Mouse (Mus musculus) hindbrain, embryonic 10.5 days (tissue): Measurements from ENCODE around the gene Serinc3. TPM values are rescaled to one million over a fixed set of nuclear protein-coding genes. Genes with fewer than 3 reads are reported as not detected.
A peak's percentile ranks its signal among the peaks of the same experiment; 100 is the strongest.

Experiments used
- DNase-seq: peaks from one replicate; pipeline ENCODE4 v3.0.0-alpha.2; 2017; ENCODE audit warnings: low spot score
- H3K27ac ChIP-seq: fragments of 300-500 bp; sonication (generic); 2 replicates; pipeline ENCODE4 v1.5.1; 2016; ENCODE audit warnings: mild to moderate bottlenecking, moderate library complexity
- H3K27me3 ChIP-seq: fragments of 300-500 bp; sonication (generic); 2 replicates; pipeline ENCODE4 v1.6.1; 2016; ENCODE audit warnings: mild to moderate bottlenecking; ENCODE audit not compliant: poor library complexity, insufficient read depth, severe bottlenecking
- H3K36me3 ChIP-seq: fragments of 300-500 bp; sonication (generic); 2 replicates; pipeline ENCODE4 v1.6.1; 2016; ENCODE audit warnings: mild to moderate bottlenecking, moderate library complexity
- H3K4me1 ChIP-seq: fragments of 300-500 bp; sonication (generic); replicated peaks from 2 replicates; pipeline ENCODE4 v1.6.1; 2016; ENCODE audit warnings: mild to moderate bottlenecking
- H3K4me3 ChIP-seq: fragments of 300-500 bp; sonication (generic); 2 replicates; pipeline ENCODE4 v1.5.1; 2016; ENCODE audit warnings: mild to moderate bottlenecking, moderate library complexity
- H3K9me3 ChIP-seq: fragments of 300-500 bp; sonication (generic); 2 replicates; pipeline ENCODE4 v1.6.1; 2016; ENCODE audit warnings: mild to moderate bottlenecking, moderate library complexity
- WGBS: fragments of 180-500 bp; shearing (Covaris S2); methylation state at CpG from one replicate; pipeline ENCODE4 v1.1.7; 2016; 5-methylcytosine and 5-hydroxymethylcytosine counted together
- polyA plus RNA-seq: library from polyadenylated mRNA; unstranded; fragments of >200 nt; fragmentation: Nextera tagmentation; extraction: Ambion mirVana; gene quantifications from 2 replicates; pipeline ENCODE4 v1.2.1, GENCODE M21; 2016

The Serinc3 gene
- polyA plus RNA-seq, 1 experiment from 2014 or later: 25.6 TPM

GRCm38 (mm10) chr2:163613990-163614389 is 30.9 kb downstream of the Serinc3 start:
- Histone ChIP-seq H3K27me3 (no peaks in the 10 kb centered on the region), H3K4me3 (no peak overlapping the region), H3K27ac (no peak overlapping the region), H3K36me3 (peaks cover 94% of the 10 kb centered on the region), H3K4me1 (no peaks in the 10 kb centered on the region), H3K9me3 (no peaks in the 10 kb centered on the region; the same call in 1 of the 2 replicates)
- WGBS: 91% methylated on average over 4 of the region's 4 CpGs
- DNase-seq: no peak

- 96% methylated on average over 5 of the region's 5 CpGs for WGBS
- Histone ChIP-seq H3K27me3 (no peaks in the 10 kb centered on the region), H3K9me3 (no peaks in the 10 kb centered on the region; the same call in 1 of the 2 replicates), H3K4me1 (no peaks in the 10 kb centered on the region), H3K4me3 (no peak overlapping the region), H3K27ac (no peak overlapping the region), H3K36me3 (peaks cover 86% of the 10 kb centered on the region)
- DNase-seq: no peak
Measured at GRCm38 (mm10) chr2:163613206-163613605, 31.7 kb downstream of the Serinc3 start.

GRCm38 (mm10) chr2:163611176-163611575 is 33.8 kb downstream of the Serinc3 start:
- Histone ChIP-seq H3K27ac (no peak overlapping the region), H3K27me3 (no peaks in the 10 kb centered on the region), H3K9me3 (no peaks in the 10 kb centered on the region; the same call in 1 of the 2 replicates), H3K4me1 (no peaks in the 10 kb centered on the region), H3K4me3 (no peak overlapping the region), H3K36me3 (peaks cover 78% of the 10 kb centered on the region)
- no peak for DNase-seq
- 75% methylated on average over 9 of the region's 9 CpGs for WGBS

GRCm38 (mm10) chr2:163609281-163609975 is 35.5 kb downstream of the Serinc3 start:
- H3K9me3 ChIP-seq: no peaks in the 10 kb centered on the region; the same call in 1 of the 2 replicates
- no peak overlapping the region for H3K27ac ChIP-seq
- peaks cover 60% of the 10 kb centered on the region for H3K36me3 ChIP-seq
- DNase-seq: no peak
- no peak overlapping the region for H3K4me3 ChIP-seq
- 89% methylated on average over 12 of the region's 12 CpGs for WGBS
- no peaks in the 10 kb centered on the region for H3K4me1 ChIP-seq
- no peaks in the 10 kb centered on the region for H3K27me3 ChIP-seq

GRCm38 (mm10) chr2:163608008-163608407 is 36.9 kb downstream of the Serinc3 start:
- H3K27ac ChIP-seq: no peak overlapping the region
- 88% methylated on average over 7 of the region's 7 CpGs for WGBS
- H3K4me3 ChIP-seq: no peak overlapping the region
- peaks cover 5% of the 10 kb centered on the region for H3K4me1 ChIP-seq
- H3K9me3 ChIP-seq: no peaks in the 10 kb centered on the region
- DNase-seq: no peak
- peaks cover 46% of the 10 kb centered on the region for H3K36me3 ChIP-seq
- H3K27me3 ChIP-seq: no peaks in the 10 kb centered on the region

GRCm38 (mm10) chr2:163606161-163606560 is 38.8 kb downstream of the Serinc3 start:
- WGBS: 89% methylated on average over 7 of the region's 7 CpGs
- no peaks in the 10 kb centered on the region for H3K27me3 ChIP-seq
- peaks cover 16% of the 10 kb centered on the region for H3K4me1 ChIP-seq
- peaks cover 30% of the 10 kb centered on the region for H3K36me3 ChIP-seq
- H3K4me3 ChIP-seq: no peak overlapping the region
- DNase-seq: no peak
- no peaks in the 10 kb centered on the region for H3K9me3 ChIP-seq
- no peak overlapping the region for H3K27ac ChIP-seq

GRCm38 (mm10) chr2:163602101-163602971 is 42.6 kb downstream of the Serinc3 start, which contains the start of gene Ttpal:
Gene Ttpal (plus strand): TSS chr2:163602314.
- whole genome bisulfite sequencing: 1% methylated on average over 57 of the region's 57 CpGs
- Histone ChIP-seq H3K27ac (peak within 1 kb of the TSS; percentile 99), H3K36me3 (peaks cover 3% of the 10 kb centered on the region; the same call in 1 of the 2 replicates), H3K4me3 (peak within 1 kb of the TSS; percentile 93), H3K9me3 (no peaks in the 10 kb centered on the region), H3K4me1 (peaks cover 16% of the 10 kb centered on the region), H3K27me3 (no peaks in the 10 kb centered on the region)
- peak; percentile 90 for DNase-seq

- Histone ChIP-seq H3K4me3 (peak overlapping the region; percentile 93), H3K27me3 (no peaks in the 10 kb centered on the region), H3K36me3 (no peaks in the 10 kb centered on the region), H3K27ac (0 out of 2 replicates have a peak overlapping the region, but pooled peaks have one; percentile 42), H3K9me3 (no peaks in the 10 kb centered on the region), H3K4me1 (peaks cover 16% of the 10 kb centered on the region)
- 80% methylated on average over 7 of the region's 7 CpGs for WGBS
- DNase-seq: no peak
Measured at GRCm38 (mm10) chr2:163601712-163602100, 43.2 kb downstream of the Serinc3 start.

GRCm38 (mm10) chr2:163601066-163601465 is 43.9 kb downstream of the Serinc3 start:
- WGBS: 90% methylated on average over 7 of the region's 7 CpGs
- no peak for DNase-seq
- H3K27me3 ChIP-seq: no peaks in the 10 kb centered on the region
- no peak overlapping the region for H3K27ac ChIP-seq
- no peaks in the 10 kb centered on the region for H3K9me3 ChIP-seq
- H3K36me3 ChIP-seq: no peaks in the 10 kb centered on the region
- H3K4me1 ChIP-seq: peaks cover 16% of the 10 kb centered on the region
- no peak overlapping the region for H3K4me3 ChIP-seq

GRCm38 (mm10) chr2:163599226-163599625 is 45.7 kb downstream of the Serinc3 start:
- Histone ChIP-seq H3K9me3 (no peaks in the 10 kb centered on the region), H3K4me3 (no peak overlapping the region), H3K27me3 (0 out of 2 replicates have a peak, but pooled peaks cover 3% of the 10 kb centered on the region), H3K36me3 (no peaks in the 10 kb centered on the region), H3K27ac (no peak overlapping the region), H3K4me1 (peaks cover 16% of the 10 kb centered on the region)
- 2% methylated on average over 1 of the region's 1 CpGs for WGBS
- DNase-seq: peak; percentile 64

GRCm38 (mm10) chr2:163597661-163598060 is 47.3 kb downstream of the Serinc3 start:
- peaks cover 7% of the 10 kb centered on the region for H3K4me1 ChIP-seq
- no peak overlapping the region for H3K4me3 ChIP-seq
- H3K36me3 ChIP-seq: no peaks in the 10 kb centered on the region
- 55% methylated on average over 4 of the region's 4 CpGs for WGBS
- 0 out of 2 replicates have a peak, but pooled peaks cover 3% of the 10 kb centered on the region for H3K27me3 ChIP-seq
- DNase-seq: peak; percentile 10
- no peak overlapping the region for H3K27ac ChIP-seq
- no peaks in the 10 kb centered on the region for H3K9me3 ChIP-seq

GRCm38 (mm10) chr2:163596873-163597155 is 48.1 kb downstream of the Serinc3 start:
- peaks cover 5% of the 10 kb centered on the region; the same call in 1 of the 2 replicates for H3K4me1 ChIP-seq
- no peaks in the 10 kb centered on the region for H3K36me3 ChIP-seq
- WGBS: 83% methylated on average over 3 of the region's 3 CpGs
- H3K27me3 ChIP-seq: 0 out of 2 replicates have a peak, but pooled peaks cover 3% of the 10 kb centered on the region
- no peak for DNase-seq
- H3K4me3 ChIP-seq: no peak overlapping the region
- H3K27ac ChIP-seq: no peak overlapping the region
- no peaks in the 10 kb centered on the region for H3K9me3 ChIP-seq
